Mouse (Mus musculus): ENCODE measurements around the gene Psmb9.

Psmb9 gene

GRCm38 (mm10) chr17:34183564-34184219, 3.9 kb downstream of the Psmb9 start:
- no peak for DNase-seq (ENCODE audit: low read depth, low spot score)
- peaks cover 16% of the 10 kb centered on the region for H3K36me3 ChIP-seq (ENCODE audit: control insufficient read depth, insufficient read depth, low read length, poor library complexity, severe bottlenecking)
- H3K27me3 ChIP-seq (ENCODE audit: control insufficient read depth, insufficient read depth, low read length, poor library complexity, severe bottlenecking), result no peaks in the 10 kb centered on the region

GRCm38 (mm10) chr17:34179913-34180859, 7.4 kb downstream of the Psmb9 start:
- Histone ChIP-seq H3K27me3 (ENCODE audit: control insufficient read depth, insufficient read depth, low read length, poor library complexity, severe bottlenecking) (no peaks in the 10 kb centered on the region), H3K36me3 (ENCODE audit: control insufficient read depth, insufficient read depth, low read length, poor library complexity, severe bottlenecking) (peaks cover 16% of the 10 kb centered on the region)
- peak; percentile 62 for DNase-seq (ENCODE audit: low read depth, low spot score)

- Histone ChIP-seq H3K36me3 (ENCODE audit: control insufficient read depth, insufficient read depth, low read length, poor library complexity, severe bottlenecking) (peaks cover 16% of the 10 kb centered on the region), H3K27me3 (ENCODE audit: control insufficient read depth, insufficient read depth, low read length, poor library complexity, severe bottlenecking) (no peaks in the 10 kb centered on the region)
- DNase-seq (ENCODE audit: low read depth, low spot score), result no peak
These were observed 8.5 kb downstream of the Psmb9 start for GRCm38 (mm10) chr17:34179019-34179418.

GRCm38 (mm10) chr17:34177179-34177578, 10.4 kb downstream of the Psmb9 start:
- DNase-seq (ENCODE audit: low read depth, low spot score), result peak; percentile 69
- Histone ChIP-seq H3K36me3 (ENCODE audit: control insufficient read depth, insufficient read depth, low read length, poor library complexity, severe bottlenecking) (peaks cover 3% of the 10 kb centered on the region), H3K27me3 (ENCODE audit: control insufficient read depth, insufficient read depth, low read length, poor library complexity, severe bottlenecking) (no peaks in the 10 kb centered on the region)

GRCm38 (mm10) chr17:34174075-34174474, 13.5 kb downstream of the Psmb9 start:
- no peaks in the 10 kb centered on the region for H3K36me3 ChIP-seq (ENCODE audit: control insufficient read depth, insufficient read depth, low read length, poor library complexity, severe bottlenecking)
- H3K27me3 ChIP-seq (ENCODE audit: control insufficient read depth, insufficient read depth, low read length, poor library complexity, severe bottlenecking), result no peaks in the 10 kb centered on the region
- DNase-seq (ENCODE audit: low read depth, low spot score), result peak; percentile 81

GRCm38 (mm10) chr17:34172528-34172927, 15.0 kb downstream of the Psmb9 start:
- DNase-seq (ENCODE audit: low read depth, low spot score), result peak; percentile 61
- Histone ChIP-seq H3K36me3 (ENCODE audit: control insufficient read depth, insufficient read depth, low read length, poor library complexity, severe bottlenecking) (no peaks in the 10 kb centered on the region), H3K27me3 (ENCODE audit: control insufficient read depth, insufficient read depth, low read length, poor library complexity, severe bottlenecking) (no peaks in the 10 kb centered on the region)

- no peaks in the 10 kb centered on the region for H3K36me3 ChIP-seq (ENCODE audit: control insufficient read depth, insufficient read depth, low read length, poor library complexity, severe bottlenecking)
- DNase-seq (ENCODE audit: low read depth, low spot score), result peak; percentile 96
These were observed 16.6 kb downstream of the Psmb9 start for GRCm38 (mm10) chr17:34170877-34171498.

GRCm38 (mm10) chr17:34170487-34170876, 17.1 kb downstream of the Psmb9 start:
- Histone ChIP-seq H3K27me3 (ENCODE audit: control insufficient read depth, insufficient read depth, low read length, poor library complexity, severe bottlenecking) (no peaks in the 10 kb centered on the region), H3K36me3 (ENCODE audit: control insufficient read depth, insufficient read depth, low read length, poor library complexity, severe bottlenecking) (no peaks in the 10 kb centered on the region)
- no peak for DNase-seq (ENCODE audit: low read depth, low spot score)

More at GRCm38 (mm10) chr17:34170877-34171498, 16.6 kb downstream of the Psmb9 start:
- no peaks in the 10 kb centered on the region for H3K27me3 ChIP-seq (ENCODE audit: control insufficient read depth, insufficient read depth, low read length, poor library complexity, severe bottlenecking)

GRCm38 (mm10) chr17:34169279-34169678, 18.3 kb downstream of the Psmb9 start:
- no peaks in the 10 kb centered on the region for H3K36me3 ChIP-seq (ENCODE audit: control insufficient read depth, insufficient read depth, low read length, poor library complexity, severe bottlenecking)
- no peaks in the 10 kb centered on the region for H3K27me3 ChIP-seq (ENCODE audit: control insufficient read depth, insufficient read depth, low read length, poor library complexity, severe bottlenecking)
- DNase-seq (ENCODE audit: low read depth, low spot score), result peak; percentile 87

- Histone ChIP-seq H3K27me3 (ENCODE audit: control insufficient read depth, insufficient read depth, low read length, poor library complexity, severe bottlenecking) (no peaks in the 10 kb centered on the region), H3K36me3 (ENCODE audit: control insufficient read depth, insufficient read depth, low read length, poor library complexity, severe bottlenecking) (peaks cover 10% of the 10 kb centered on the region)
- peak; percentile 66 for DNase-seq (ENCODE audit: low read depth, low spot score)
These were observed 22.4 kb downstream of the Psmb9 start for GRCm38 (mm10) chr17:34165033-34165730.

GRCm38 (mm10) chr17:34164202-34164895, 23.2 kb downstream of the Psmb9 start:
- Histone ChIP-seq H3K36me3 (ENCODE audit: control insufficient read depth, insufficient read depth, low read length, poor library complexity, severe bottlenecking) (peaks cover 16% of the 10 kb centered on the region), H3K27me3 (ENCODE audit: control insufficient read depth, insufficient read depth, low read length, poor library complexity, severe bottlenecking) (no peaks in the 10 kb centered on the region)
- peak; percentile 64 for DNase-seq (ENCODE audit: low read depth, low spot score)

GRCm38 (mm10) chr17:34155534-34155933, 32.0 kb downstream of the Psmb9 start:
- DNase-seq (ENCODE audit: low read depth, low spot score), result no peak
- Histone ChIP-seq H3K36me3 (ENCODE audit: control insufficient read depth, insufficient read depth, low read length, poor library complexity, severe bottlenecking) (peaks cover 50% of the 10 kb centered on the region), H3K27me3 (ENCODE audit: control insufficient read depth, insufficient read depth, low read length, poor library complexity, severe bottlenecking) (no peaks in the 10 kb centered on the region)

GRCm38 (mm10) chr17:34152923-34153322, 34.6 kb downstream of the Psmb9 start, which contains the start of gene H2-DMb1:
Gene H2-DMb1 (plus strand): TSS chr17:34153072.
- DNase-seq (ENCODE audit: low read depth, low spot score), result peak; percentile 95
- Histone ChIP-seq H3K27me3 (ENCODE audit: control insufficient read depth, insufficient read depth, low read length, poor library complexity, severe bottlenecking) (no peaks in the 10 kb centered on the region), H3K36me3 (ENCODE audit: control insufficient read depth, insufficient read depth, low read length, poor library complexity, severe bottlenecking) (peaks cover 40% of the 10 kb centered on the region)

GRCm38 (mm10) chr17:34144960-34145371, 42.6 kb downstream of the Psmb9 start:
- peak; percentile 99 for DNase-seq (ENCODE audit: low read depth, low spot score)
- Histone ChIP-seq H3K36me3 (ENCODE audit: control insufficient read depth, insufficient read depth, low read length, poor library complexity, severe bottlenecking) (peaks cover 14% of the 10 kb centered on the region), H3K27me3 (ENCODE audit: control insufficient read depth, insufficient read depth, low read length, poor library complexity, severe bottlenecking) (no peaks in the 10 kb centered on the region)

All from splenic B cell, adult 2 months (primary cell).